Mouse (Mus musculus): ENCODE results near the gene Ykt6.
"Not testable (repeated sequence)": the region's sequence is repeated elsewhere in the genome, so short reads cannot be mapped to it uniquely, and the experiment has no call there.

Gene Ykt6

DNA sequence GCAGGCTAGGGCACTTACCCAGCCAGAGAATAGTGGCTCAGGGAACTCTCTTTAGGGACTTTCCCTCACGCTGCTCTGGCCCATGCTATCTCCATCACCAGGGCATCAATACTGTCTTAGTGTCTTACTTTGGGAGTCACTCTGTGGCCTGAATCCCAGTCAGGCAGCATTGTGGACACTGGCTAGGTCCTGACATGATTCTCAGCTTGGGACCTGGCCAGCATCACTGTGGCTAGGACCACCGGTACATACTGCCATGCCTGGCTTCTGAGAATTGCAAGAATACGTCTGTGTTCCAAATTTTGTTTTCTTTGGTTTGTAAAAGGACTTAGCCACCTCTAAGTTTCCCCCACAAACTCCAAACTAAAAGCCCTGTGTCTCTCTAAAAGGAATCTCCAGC, 39.4 kb downstream of the Ykt6 start:
- DNase-seq (ENCODE audit: extremely low spot score): no peak

DNA sequence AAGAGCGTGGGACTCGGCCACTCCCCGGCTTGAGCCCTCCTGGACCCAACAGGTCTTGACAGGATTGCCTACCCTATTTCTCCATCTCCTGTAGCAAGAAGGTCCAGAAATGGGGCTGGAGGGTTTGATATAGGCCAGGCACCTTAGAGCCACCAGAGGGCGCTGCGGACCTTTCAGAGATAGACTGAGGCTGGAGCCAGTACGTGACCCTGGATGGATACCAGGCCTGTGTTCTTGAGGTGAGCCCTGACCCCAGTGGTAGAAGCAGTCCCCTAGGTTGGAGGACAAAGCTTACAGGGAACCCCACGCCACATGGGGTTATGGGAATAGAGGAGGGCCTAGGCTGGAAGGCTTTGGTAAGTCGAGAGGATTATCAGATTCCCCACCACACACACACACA, 40.5 kb downstream of the Ykt6 start:
- peak; percentile 75 for DNase-seq (ENCODE audit: extremely low spot score)

DNA sequence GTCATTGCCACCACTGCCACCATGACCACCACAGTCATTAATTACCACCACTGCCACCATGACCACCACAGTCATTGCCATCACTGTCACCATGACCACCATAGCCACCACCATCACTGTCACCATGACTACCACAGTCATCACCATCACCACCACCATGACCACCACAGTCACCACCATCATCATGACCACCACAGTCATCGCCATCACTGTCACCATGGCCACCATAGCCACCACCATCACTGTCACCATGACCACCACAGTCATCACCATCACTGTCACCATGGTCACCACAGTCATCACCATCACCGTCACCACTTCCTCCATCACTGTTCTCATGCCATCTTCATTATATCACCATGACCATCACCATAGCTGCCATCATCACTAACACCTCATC, 43.0 kb downstream of the Ykt6 start:
- no peak for DNase-seq (ENCODE audit: extremely low spot score)

DNA sequence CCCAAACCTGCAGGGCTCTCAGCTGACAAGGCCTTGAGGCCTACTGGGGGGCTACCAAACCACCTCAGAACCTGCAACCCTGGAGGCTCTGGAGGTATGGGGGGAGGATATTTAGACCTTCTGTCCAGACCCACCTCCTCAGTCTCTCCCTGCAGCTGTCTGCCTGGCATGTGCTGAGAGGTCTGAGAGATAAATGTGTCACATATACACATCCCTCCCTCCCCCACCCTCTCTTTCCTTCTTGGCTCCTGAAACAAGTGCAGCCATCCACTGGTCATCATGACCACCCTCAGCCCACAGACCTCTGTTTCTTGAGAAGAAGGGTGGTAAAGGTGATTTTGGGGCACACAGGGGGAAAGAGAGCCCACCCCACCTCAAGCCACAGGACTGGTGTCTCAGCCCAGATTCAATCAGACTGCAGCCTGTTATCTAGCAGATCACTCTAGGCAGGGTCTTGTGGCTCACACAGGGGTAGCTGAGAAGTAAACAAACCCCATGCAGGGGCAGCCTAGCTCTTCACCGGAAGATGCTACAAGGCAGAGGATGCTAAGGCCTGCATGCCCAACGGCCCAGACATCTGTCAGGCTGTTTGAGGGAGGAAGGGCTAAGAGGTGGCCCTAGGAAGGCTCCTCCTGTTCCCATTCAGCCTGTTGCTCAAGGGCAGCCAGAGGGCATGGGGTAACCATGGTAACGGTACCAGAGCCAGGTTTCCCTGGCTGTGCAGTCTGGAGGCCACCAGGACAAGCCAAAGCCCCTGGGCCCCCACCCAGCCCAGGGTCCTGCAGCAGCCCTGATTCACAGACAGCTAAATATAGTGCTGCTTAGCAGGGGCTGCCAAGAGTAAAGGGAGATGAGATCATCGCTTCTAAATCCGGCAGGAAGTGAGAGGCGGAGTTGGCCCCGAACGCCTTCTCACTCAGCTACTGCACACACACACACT, 44.6 kb downstream of the Ykt6 start:
- peak; percentile 66 for DNase-seq (ENCODE audit: extremely low spot score)

DNA sequence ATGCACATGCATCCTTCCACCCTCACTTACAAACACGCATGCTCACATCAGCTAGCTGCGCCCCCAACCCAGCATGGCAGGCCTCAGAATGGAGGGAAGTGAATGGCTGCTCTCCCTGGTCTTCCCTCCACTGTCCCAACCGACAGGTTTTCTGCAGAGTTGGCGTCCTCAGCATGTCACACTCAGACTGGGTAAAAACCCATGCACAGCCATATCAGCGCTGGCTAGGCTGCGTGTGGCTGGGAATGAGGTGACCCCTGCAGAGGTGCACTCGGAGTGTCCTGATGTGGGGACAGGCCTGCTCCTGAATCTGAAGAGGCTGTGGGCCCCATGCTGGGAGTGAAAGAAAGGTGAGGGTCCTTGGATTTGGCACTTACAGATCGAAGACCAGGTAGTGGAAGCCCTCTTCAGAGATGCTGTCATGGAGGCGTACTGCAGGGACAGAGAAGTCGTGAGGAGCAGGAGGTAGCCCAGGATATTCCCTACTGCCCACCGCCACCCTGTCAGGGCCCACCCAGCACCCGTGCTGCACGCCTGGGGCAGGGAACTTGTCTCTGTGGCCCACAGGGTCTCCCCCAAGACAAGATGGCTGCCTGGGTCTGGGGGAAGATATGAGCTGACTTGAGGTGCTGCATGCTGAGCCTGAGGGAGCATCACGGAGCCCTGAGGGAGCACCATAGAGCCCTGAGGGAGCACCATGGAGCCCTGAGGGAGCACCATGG, 45.6 kb downstream of the Ykt6 start:
- no peak for DNase-seq (ENCODE audit: extremely low spot score)

DNA sequence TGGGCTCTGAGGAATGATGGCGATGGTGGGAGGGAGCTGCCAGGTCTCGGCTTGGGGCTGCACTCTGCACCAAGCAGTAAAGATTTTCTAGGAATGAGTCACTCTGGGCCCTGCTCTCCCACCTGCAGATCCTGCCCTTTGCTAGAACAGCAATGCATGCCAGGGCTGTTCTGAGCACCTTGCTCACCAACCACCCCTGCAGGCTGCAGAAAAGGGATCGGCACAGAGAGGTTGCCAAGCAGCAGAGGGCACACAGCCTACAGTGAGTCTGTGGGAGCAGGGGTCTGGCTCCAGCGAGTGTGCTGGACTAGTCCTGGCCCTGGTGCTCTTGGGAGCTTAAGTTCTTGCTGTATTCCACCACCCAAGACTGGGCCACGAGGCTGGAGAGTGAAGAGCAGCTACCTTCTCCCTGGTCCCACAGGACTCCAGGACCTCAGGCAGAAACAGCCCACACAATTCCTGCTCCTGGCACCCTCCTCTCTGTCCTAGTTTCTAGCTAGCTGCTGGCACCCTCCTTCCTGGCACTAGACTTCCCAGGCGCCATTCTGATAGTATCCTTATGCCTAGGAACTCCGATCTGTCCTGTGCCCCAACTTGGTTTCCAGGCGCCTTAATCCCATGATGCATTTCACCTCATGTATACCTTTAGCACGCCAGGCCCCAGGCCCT, 46.6 kb downstream of the Ykt6 start:
- DNase-seq (ENCODE audit: extremely low spot score): no peak

DNA sequence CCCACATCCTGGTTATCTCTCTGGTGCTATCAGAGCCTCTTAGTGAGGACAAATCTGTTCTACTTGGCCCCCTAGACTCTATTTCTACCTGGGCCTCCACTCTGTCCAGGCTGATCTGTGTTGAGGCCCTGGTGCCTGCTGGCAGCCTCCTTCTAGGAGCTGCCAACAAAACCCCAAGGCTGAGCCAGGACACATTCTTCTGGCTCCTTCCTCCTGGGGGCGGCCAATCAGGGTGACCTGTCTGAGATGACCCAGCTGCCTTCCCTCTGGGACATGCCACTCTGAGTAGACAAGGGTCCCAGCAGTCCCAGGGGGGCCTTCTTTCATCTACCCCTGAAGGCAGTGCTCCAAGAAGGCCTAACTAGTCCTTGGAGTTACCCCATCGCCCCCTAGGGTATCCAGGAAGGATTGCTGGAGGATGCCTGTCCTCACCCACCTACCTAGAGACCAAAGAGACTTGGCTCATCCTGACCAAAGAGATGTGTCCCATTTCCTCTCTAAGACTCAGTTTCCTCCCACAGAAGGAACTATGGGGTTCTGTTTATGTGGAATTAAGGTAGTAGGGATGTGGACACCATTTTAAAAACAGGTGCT, 47.6 kb downstream of the Ykt6 start:
- DNase-seq (ENCODE audit: extremely low spot score): no peak

DNA sequence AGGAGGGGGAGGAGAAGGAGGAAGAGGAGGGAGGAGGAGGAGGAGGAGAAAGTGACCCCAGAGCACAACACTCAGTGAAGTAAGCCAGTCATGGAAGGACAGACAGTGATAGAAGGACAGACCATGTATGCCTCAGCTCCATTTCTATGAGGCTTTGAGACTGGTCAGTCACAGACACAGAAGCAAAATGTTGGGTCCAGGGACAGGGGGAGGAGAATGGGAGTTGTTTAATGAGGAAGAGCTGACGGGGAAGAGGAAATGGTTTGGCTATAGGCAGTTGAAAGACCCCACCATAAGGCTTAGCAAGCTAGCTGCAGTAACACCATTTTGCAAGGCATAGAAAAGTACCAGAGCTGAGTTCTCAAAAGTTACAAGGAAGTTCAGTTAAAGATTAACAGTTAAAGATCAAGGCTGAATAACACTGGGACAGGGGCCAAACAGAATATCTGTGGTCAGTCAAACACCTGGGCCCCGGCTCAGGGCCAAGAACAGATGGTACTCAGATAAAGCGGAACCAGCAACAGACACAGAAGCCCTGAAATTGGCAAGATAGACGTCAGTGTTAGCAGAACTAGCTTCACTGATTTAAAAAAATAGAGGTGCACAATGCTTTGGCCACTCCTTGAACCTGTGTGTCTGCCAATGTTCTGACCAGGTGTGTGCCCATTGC, 50.0 kb downstream of the Ykt6 start:
- DNase-seq (ENCODE audit: extremely low spot score): not testable (repeated sequence)

DNA sequence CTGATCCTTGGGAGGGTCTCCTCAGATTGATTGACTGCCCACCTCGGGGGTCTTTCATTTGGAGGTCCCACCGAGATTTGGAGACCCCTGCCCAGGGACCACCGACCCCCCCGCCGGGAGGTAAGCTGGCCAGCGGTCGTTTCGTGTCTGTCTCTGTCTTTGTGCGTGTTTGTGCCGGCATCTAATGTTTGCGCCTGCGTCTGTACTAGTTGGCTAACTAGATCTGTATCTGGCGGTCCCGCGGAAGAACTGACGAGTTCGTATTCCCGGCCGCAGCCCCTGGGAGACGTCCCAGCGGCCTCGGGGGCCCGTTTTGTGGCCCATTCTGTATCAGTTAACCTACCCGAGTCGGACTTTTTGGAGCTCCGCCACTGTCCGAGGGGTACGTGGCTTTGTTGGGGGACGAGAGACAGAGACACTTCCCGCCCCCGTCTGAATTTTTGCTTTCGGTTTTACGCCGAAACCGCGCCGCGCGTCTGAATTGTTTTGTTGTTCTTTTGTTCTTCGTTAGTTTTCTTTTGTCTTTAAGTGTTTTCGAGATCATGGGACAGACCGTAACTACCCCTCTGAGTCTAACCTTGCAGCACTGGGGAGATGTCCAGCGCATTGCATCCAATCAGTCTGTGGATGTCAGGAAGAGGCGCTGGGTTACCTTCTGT, 51.0 kb downstream of the Ykt6 start:
- DNase-seq (ENCODE audit: extremely low spot score): not testable (repeated sequence)

DNA sequence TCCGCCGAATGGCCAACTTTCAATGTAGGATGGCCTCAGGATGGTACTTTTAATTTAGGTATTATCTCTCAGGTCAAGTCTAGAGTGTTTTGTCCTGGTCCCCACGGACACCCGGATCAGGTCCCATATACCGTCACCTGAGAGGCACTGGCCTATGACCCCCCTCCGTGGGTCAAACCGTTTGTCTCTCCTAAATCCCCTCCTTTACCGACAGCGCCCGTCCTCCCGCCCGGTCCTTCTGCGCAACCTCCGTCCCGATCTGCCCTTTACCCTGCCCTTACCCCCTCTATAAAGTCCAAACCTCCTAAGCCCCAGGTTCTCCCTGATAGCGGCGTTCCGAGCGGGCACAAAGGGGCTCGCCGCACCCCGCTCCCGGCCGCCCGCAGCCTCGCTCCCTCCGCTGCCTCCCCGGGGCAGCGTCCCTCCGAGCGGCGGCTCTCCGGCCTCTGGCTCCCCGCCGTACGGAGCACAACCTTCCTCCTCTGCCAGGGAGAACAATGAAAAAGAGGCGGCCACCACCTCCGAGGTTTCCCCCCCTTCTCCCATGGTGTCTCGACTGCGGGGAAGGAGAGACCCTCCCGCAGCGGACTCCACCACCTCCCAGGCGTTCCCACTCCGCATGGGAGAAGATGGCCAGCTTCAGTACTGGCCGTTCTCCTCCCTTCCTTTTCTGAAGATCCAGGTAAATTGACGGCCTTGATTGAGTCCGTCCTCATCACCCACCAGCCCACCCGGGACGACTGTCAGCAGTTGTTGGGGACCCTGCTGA, 51.7 kb downstream of the Ykt6 start:
- peak; percentile 17 for DNase-seq (ENCODE audit: extremely low spot score)

DNA sequence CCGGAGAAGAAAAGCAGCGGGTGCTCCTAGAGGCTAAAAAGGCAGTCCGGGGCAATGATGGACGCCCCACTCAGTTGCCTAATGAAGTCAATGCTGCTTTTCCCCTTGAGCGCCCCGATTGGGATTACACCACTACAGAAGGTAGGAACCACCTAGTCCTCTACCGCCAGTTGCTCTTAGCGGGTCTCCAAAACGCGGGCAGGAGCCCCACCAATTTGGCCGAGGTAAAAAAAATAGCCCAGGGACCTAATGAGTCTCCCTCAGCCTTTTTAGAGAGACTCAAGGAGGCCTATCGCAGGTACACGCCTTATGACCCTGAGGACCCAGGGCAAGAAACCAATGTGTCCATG, 52.3 kb downstream of the Ykt6 start:
- DNase-seq (ENCODE audit: extremely low spot score): not testable (repeated sequence)

DNA sequence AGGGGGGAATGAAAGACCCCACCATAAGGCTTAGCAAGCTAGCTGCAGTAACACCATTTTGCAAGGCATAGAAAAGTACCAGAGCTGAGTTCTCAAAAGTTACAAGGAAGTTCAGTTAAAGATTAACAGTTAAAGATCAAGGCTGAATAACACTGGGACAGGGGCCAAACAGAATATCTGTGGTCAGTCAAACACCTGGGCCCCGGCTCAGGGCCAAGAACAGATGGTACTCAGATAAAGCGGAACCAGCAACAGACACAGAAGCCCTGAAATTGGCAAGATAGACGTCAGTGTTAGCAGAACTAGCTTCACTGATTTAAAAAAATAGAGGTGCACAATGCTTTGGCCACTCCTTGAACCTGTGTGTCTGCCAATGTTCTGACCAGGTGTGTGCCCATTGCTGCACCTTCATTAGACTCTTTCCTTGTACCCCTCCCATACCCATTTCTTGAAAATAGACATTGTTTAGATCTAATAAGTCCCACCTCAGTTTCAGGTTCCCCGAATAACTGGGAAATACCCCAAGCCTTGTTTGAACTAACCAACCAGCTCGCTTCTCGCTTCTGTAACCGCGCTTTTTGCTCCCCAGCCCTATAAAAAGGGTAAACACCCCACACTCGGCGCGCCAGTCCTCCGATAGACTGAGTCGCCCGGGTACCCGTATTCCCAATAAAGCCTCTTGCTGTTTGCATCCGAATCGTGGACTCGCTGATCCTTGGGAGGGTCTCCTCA, 55.4 kb downstream of the Ykt6 start:
- not testable (repeated sequence) for DNase-seq (ENCODE audit: extremely low spot score)

DNA sequence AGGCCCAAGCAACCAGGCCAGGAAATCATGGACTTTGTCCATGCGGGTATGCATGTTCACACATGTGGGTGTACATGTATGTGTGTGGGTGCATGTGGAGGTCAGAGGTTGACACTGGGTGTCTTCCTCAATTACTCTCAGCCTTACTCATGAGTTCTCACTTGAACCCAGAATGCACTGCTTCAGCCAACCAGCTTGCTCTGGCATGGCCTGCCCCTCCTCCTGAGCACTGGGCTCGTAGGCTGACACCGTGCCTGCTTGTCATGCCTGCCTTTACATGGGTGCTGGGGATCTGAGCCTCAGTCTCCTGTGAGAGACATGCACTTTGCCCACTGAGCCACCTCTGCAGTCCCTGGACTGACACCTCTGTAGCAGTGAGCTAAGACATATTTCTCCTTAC, 56.4 kb downstream of the Ykt6 start:
- DNase-seq (ENCODE audit: extremely low spot score): no peak

DNA sequence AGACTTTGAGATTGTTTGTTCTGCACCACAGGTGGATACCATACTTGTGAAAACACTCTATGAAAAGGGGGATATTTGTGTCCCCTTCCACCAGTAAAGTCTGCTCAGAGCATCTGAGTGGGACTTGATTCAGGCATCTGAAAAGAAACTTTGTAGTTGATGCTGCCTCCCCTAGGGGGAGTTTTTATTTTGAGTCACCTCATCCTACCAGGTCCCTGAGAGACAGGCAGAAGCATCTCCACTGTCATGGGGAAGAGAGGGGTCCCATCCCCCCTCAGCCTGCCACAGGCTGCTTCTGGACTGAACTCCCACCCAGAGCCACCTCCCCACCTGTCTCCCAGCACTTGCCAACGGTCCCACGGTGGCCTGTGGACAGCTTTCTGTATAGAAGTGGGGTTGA, 57.9 kb downstream of the Ykt6 start:
- DNase-seq (ENCODE audit: extremely low spot score): no peak

DNA sequence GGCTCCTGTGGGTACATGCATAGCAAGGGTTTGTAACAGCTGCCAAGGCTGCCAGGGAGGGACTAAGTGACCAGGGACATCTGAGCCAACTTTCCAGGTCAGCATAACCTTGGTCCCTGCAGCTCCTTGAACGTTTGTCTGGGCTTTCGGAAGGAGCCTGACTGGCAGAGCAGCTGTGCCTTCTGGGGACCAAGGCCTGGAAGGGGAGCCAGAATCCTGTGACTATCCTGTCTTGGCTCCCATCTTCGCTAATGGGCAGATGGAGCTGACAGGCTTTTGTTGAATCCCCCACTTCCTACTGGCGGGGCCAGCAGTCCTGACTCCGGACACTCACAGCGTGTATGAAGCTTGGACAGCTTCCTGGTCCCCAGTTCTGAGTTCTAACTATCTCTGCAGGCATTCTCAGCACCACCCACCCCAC, 59.5 kb downstream of the Ykt6 start:
- no peak for DNase-seq (ENCODE audit: extremely low spot score)

DNA sequence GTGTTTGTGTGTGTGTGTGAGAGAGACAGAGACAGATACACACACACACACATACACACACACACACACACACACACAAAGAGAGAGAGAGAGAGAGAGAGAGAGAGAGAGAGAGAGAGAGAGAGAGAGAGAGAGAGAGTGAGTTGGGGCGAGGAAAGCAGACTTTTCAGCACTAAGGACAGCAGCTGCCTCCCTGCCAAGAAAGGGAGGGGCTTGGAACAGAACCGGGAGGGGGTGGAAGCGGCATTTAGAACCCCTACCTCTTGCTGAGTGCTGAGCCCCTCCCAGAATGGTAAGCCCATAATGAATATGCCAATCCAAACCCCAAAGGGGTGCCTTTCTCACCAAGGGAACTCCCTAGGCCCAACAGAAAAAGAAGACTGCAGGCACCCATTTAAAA, 60.9 kb downstream of the Ykt6 start:
- no peak for DNase-seq (ENCODE audit: extremely low spot score)

DNA sequence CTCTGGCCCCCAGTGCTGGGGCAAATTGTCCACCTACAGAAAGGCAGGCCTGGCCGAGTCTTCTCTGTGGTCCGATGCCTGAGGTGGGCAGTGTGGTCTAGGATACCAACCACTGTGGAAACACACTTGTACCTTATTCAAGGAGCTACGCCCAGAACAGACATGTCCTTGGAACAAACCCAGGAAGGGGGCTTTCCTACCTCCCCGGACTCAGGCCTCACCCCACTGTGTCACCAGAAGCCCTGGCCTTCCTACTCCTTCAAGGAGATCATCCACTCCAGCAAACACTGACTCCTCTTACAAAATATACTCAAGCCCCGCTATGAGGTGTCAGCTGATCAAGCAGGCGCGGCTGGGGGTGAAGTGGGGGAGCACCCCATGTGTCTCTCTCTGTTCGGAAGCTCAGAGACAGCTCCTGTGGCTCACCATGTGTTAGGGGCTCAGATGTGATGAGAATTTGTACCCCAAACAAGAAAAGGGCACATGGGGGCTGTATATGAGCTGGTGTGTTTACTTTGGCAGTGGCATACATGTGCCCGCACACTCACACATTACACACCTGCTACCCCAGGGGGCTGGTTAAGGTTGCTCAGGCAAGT, 61.4 kb downstream of the Ykt6 start:
- DNase-seq (ENCODE audit: extremely low spot score): no peak
